Mouse (Mus musculus): ENCODE results near the gene S100a13.

GRCm38 (mm10) chr3:90513796-90514590 is at the start of gene S100a13, which contains the start of gene S100a1:
- TF ChIP-seq CTCF (IDR thresholded peaks at IDR 0.05; ENCODE audit: borderline replicate concordance, control insufficient read depth, extremely low read depth, insufficient read depth, low read length, poor library complexity) (no peak), POLR2A (IDR thresholded peaks at IDR 0.05; ENCODE audit: control insufficient read depth, extremely low read depth, insufficient read depth, low read length, poor library complexity) (no peak)
